ENCODE assay signal across 28 mouse cellular contexts in the genomic region with DNA sequence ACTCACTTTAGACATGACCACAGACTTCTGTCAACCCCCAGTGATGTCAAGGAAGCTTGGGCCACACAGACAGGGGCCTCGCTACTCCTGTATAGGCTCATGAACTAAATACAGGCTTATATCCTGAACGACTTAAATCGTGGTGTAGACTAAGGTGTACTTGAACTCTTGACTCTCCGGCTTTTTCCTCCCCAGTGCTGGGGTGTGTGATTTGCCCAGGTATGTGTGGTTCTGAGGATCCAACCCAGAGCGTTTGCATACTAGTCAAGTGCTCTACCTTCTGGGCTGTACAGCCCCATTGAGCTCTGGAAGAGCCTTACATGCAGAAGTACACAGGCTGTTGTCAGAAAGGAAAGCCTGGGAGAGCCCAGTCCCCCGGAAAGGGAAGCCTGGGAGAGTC.
A peak's percentile ranks its signal among the peaks of the same experiment; 100 is the strongest.
DNase-seq lines count a peak whose midpoint lies in the region; ATAC-seq and TF ChIP-seq lines count a peak whose summit lies in the region.
"Had no signal": no experiment of that assay in that cellular context is flagged by ENCODE, and none has a peak within 500 bp of the region (broad histone marks: within the 10 kb centered on the region; RNA-seq: fewer than 3 reads in every experiment).

No protein-coding gene starts in this region.

- no peak overlapping the region for H3K27ac ChIP-seq in kidney, adult 2 months (ENCODE audit: insufficient read depth, low read depth, low read length)
- H3K27ac ChIP-seq in kidney, postnatal 0 days: no peak overlapping the region
- no peak overlapping the region for H3K27ac ChIP-seq in kidney, embryonic 16.5 days (ENCODE audit: low read length)
- 0 out of 2 replicates have a peak overlapping the region, but pooled peaks have one; percentile 15 for H3K27ac ChIP-seq in limb, embryonic 13.5 days
- H3K27ac ChIP-seq in limb, embryonic 10.5 days: no peak overlapping the region
- peak overlapping the region; percentile 14; the same call in 1 of the 2 replicates for H3K27ac ChIP-seq in ES-E14 (ENCODE audit: insufficient read depth, low read depth, low read length, poor library complexity, severe bottlenecking)
- H3K27ac ChIP-seq: embryonic facial prominence, embryonic 12.5 days; embryonic facial prominence, embryonic 15.5 days; heart, adult 2 months; heart, embryonic 10.5 days; heart, embryonic 13.5 days; hindbrain, embryonic 14.5 days; hindbrain, postnatal 0 days had no signal

- H3K4me1 ChIP-seq in kidney, adult 2 months (ENCODE audit: control insufficient read depth, insufficient read depth, low read length): no peaks in the 10 kb centered on the region
- H3K4me1 ChIP-seq in kidney, postnatal 0 days (replicated peaks; ENCODE audit: insufficient read depth, low read length): no peaks in the 10 kb centered on the region
- H3K4me1 ChIP-seq in kidney, embryonic 16.5 days (ENCODE audit: insufficient read depth, low read length): 0 out of 2 replicates have a peak, but pooled peaks cover 3% of the 10 kb centered on the region
- peaks cover 16% of the 10 kb centered on the region for H3K4me1 ChIP-seq in limb, embryonic 13.5 days
- H3K4me1 ChIP-seq in limb, embryonic 10.5 days: no peaks in the 10 kb centered on the region
- H3K4me1 ChIP-seq in ES-E14 (ENCODE audit: control insufficient read depth in 2 of 2, insufficient read depth in 2 of 2, low read length in 2 of 2, poor library complexity in 1 of 2): peaks cover 2 to 11% of the 10 kb centered on the region in 2 experiments; a peak in 3 of 4 replicates
- H3K4me1 ChIP-seq: embryonic facial prominence, embryonic 12.5 days; heart, embryonic 10.5 days; heart, embryonic 13.5 days had no signal

- H3K36me3 ChIP-seq in kidney, adult 2 months (ENCODE audit: control insufficient read depth, insufficient read depth, low read length): no peaks in the 10 kb centered on the region
- no peaks in the 10 kb centered on the region for H3K36me3 ChIP-seq in kidney, postnatal 0 days (ENCODE audit: insufficient read depth, low read length)
- no peaks in the 10 kb centered on the region for H3K36me3 ChIP-seq in kidney, embryonic 16.5 days (ENCODE audit: insufficient read depth, low read length)
- H3K36me3 ChIP-seq in limb, embryonic 13.5 days: no peaks in the 10 kb centered on the region
- H3K36me3 ChIP-seq in limb, embryonic 10.5 days: no peaks in the 10 kb centered on the region
- no peaks in the 10 kb centered on the region; the same call in 1 of the 2 replicates for H3K36me3 ChIP-seq in ES-E14 (ENCODE audit: control insufficient read depth, insufficient read depth, low read length, poor library complexity, severe bottlenecking)
- H3K36me3 ChIP-seq: embryonic facial prominence, embryonic 12.5 days; embryonic facial prominence, embryonic 15.5 days; heart, embryonic 10.5 days; heart, embryonic 13.5 days had no signal

- H3K9ac ChIP-seq in kidney, postnatal 0 days (ENCODE audit: low read depth, low read length): no peak overlapping the region
- no peak overlapping the region for H3K9ac ChIP-seq in kidney, embryonic 16.5 days (replicated peaks; ENCODE audit: low read length)
- H3K9ac ChIP-seq in limb, embryonic 13.5 days: no peak overlapping the region
- H3K9ac ChIP-seq in ES-E14 (ENCODE audit: insufficient read depth, low read depth, low read length, poor library complexity, severe bottlenecking): peak overlapping the region; percentile 43; the same call in 1 of the 2 replicates
- H3K9ac ChIP-seq: embryonic facial prominence, embryonic 12.5 days; embryonic facial prominence, embryonic 15.5 days; forebrain, postnatal 0 days; heart, embryonic 13.5 days; hindbrain, embryonic 14.5 days had no signal

- 80% methylated on average over 6 of the region's 6 CpGs for WGBS in kidney, adult 2 months
- 75% methylated on average over 6 of the region's 6 CpGs for WGBS in kidney, postnatal 0 days
- 76% methylated on average over 6 of the region's 6 CpGs for WGBS in kidney, embryonic 16.5 days
- WGBS in limb, embryonic 13.5 days: 76% methylated on average over 6 of the region's 6 CpGs
- WGBS in limb, embryonic 10.5 days: 88% methylated on average over 6 of the region's 6 CpGs

- H3K4me3 ChIP-seq in kidney, adult 2 months (ENCODE audit: insufficient read depth, low read depth, low read length): no peak overlapping the region
- H3K4me3 ChIP-seq in kidney, postnatal 0 days (replicated peaks; ENCODE audit: low read depth, low read length): no peak overlapping the region
- no peak overlapping the region for H3K4me3 ChIP-seq in kidney, embryonic 16.5 days (ENCODE audit: low read length)
- H3K4me3 ChIP-seq in limb, embryonic 13.5 days: no peak overlapping the region
- no peak overlapping the region for H3K4me3 ChIP-seq in limb, embryonic 10.5 days
- no peak overlapping the region; a peak in 1 of 4 replicates for H3K4me3 ChIP-seq in ES-E14 (ENCODE audit: insufficient read depth in 1 of 2, low read depth in 1 of 2, low read length in 2 of 2, poor library complexity in 1 of 2, severe bottlenecking in 1 of 2)
- H3K4me3 ChIP-seq: embryonic facial prominence, embryonic 12.5 days; embryonic facial prominence, embryonic 15.5 days; heart, adult 2 months; heart, embryonic 10.5 days; heart, embryonic 13.5 days had no signal

- H3K9me3 ChIP-seq in kidney, postnatal 0 days (replicated peaks; ENCODE audit: low read length): 0 out of 2 replicates have a peak, but pooled peaks cover 3% of the 10 kb centered on the region
- peaks cover 24% of the 10 kb centered on the region for H3K9me3 ChIP-seq in kidney, embryonic 16.5 days (ENCODE audit: low read length)
- peaks cover 12% of the 10 kb centered on the region; the same call in 1 of the 2 replicates for H3K9me3 ChIP-seq in limb, embryonic 13.5 days
- H3K9me3 ChIP-seq in limb, embryonic 10.5 days (replicated peaks): no peaks in the 10 kb centered on the region
- no peaks in the 10 kb centered on the region for H3K9me3 ChIP-seq in ES-E14 (ENCODE audit: control insufficient read depth, insufficient read depth, low read depth, low read length)
- H3K9me3 ChIP-seq: embryonic facial prominence, embryonic 15.5 days; heart, embryonic 10.5 days had no signal

- ATAC-seq in kidney, postnatal 0 days (replicated peaks; ENCODE audit: low FRiP score, low read depth): no peak
- ATAC-seq in kidney, embryonic 16.5 days (ENCODE audit: low FRiP score, low TSS enrichment): no peak
- ATAC-seq in limb, embryonic 13.5 days (ENCODE audit: low FRiP score, low read depth): no peak
- ATAC-seq: forebrain, embryonic 14.5 days; forebrain, postnatal 0 days; hindbrain, postnatal 0 days had no signal

- H3K4me2 ChIP-seq in kidney, postnatal 0 days (ENCODE audit: low read length): 0 out of 2 replicates have a peak overlapping the region, but pooled peaks have one; percentile 30
- no peak overlapping the region for H3K4me2 ChIP-seq in kidney, embryonic 16.5 days (replicated peaks; ENCODE audit: low read depth, low read length)
- peak overlapping the region; percentile 34 for H3K4me2 ChIP-seq in limb, embryonic 13.5 days (replicated peaks)
- H3K4me2 ChIP-seq: embryonic facial prominence, embryonic 12.5 days; embryonic facial prominence, embryonic 15.5 days; heart, embryonic 13.5 days; hindbrain, embryonic 14.5 days had no signal

- H3K27me3 ChIP-seq in kidney, adult 2 months (replicated peaks; ENCODE audit: control insufficient read depth, insufficient read depth, low read length): no peaks in the 10 kb centered on the region
- H3K27me3 ChIP-seq in kidney, postnatal 0 days (ENCODE audit: insufficient read depth, low read length): no peaks in the 10 kb centered on the region
- no peaks in the 10 kb centered on the region for H3K27me3 ChIP-seq in kidney, embryonic 16.5 days (ENCODE audit: insufficient read depth, low read length)
- no peaks in the 10 kb centered on the region for H3K27me3 ChIP-seq in limb, embryonic 13.5 days
- no peaks in the 10 kb centered on the region for H3K27me3 ChIP-seq in limb, embryonic 10.5 days (ENCODE audit: low read depth, poor library complexity, severe bottlenecking)
- H3K27me3 ChIP-seq: CH12.LX; embryonic facial prominence, embryonic 12.5 days; embryonic facial prominence, embryonic 15.5 days; heart, embryonic 13.5 days had no signal

- no peak for TF ChIP-seq CTCF in kidney, adult 2 months (conservative IDR thresholded peaks at IDR 0.05; ENCODE audit: insufficient read depth, insufficient read length, low read depth, low read length)
- no peak for TF ChIP-seq CTCF in kidney, postnatal 0 days (IDR thresholded peaks at IDR 0.05; ENCODE audit: low read depth)

- no peak for TF ChIP-seq POLR2A in kidney, adult 2 months (IDR thresholded peaks at IDR 0.05; ENCODE audit: low read depth, low read length)

- in situ Hi-C loops in ES-E14 (cut with MboI; ENCODE audit: low sequenced_read_pairs in 2 of 2, unreplicated experiment in 2 of 2): no loop called here

- DNase-seq in kidney, adult 2 months: peak; percentile 39
- DNase-seq in kidney, postnatal 14 days: no peak
- DNase-seq in kidney, postnatal 0 days (ENCODE audit: low spot score): no peak
- no peak for DNase-seq in limb, embryonic 10.5 days (ENCODE audit: low spot score)
- DNase-seq in ES-E14 (ENCODE audit: low read depth, low spot score): no peak
- DNase-seq in retina, embryonic 14.5 days (ENCODE audit: low spot score): no peak
- DNase-seq: adrenal gland, postnatal 10 days; adrenal gland, postnatal 36 days; B cell, adult 2 months; cerebellum, adult 18-20 months; cerebellum, adult 9-10 months; cerebellum, postnatal 14 days; forebrain, postnatal 0 days; gastrocnemius, postnatal 10 days; gastrocnemius, postnatal 36 days; heart, adult 2 months; heart, postnatal 14 days; heart, postnatal 4 days had no signal

TF ChIP-seq in ES-E14, 5 proteins besides CTCF, POLR2A, EP300 and RAD21:
- TF ChIP-seq ZNF384 (IDR thresholded peaks at IDR 0.05; ENCODE audit: low read depth, low read length) (no peak), ZC3H11A (IDR thresholded peaks at IDR 0.05; ENCODE audit: borderline replicate concordance, low read depth, low read length) (no peak), MAFK (IDR thresholded peaks at IDR 0.05; ENCODE audit: insufficient read depth, low read depth, low read length) (no peak), CHD2 (IDR thresholded peaks at IDR 0.05; ENCODE audit: low read depth, low read length) (no peak), HCFC1 (IDR thresholded peaks at IDR 0.05; ENCODE audit: borderline replicate concordance, insufficient read depth, low read length) (no peak)

Comparison
In these comparisons a context has a peak if more than half of its experiments do, and no peak if none do; other contexts are left out.
1. H3K27ac ChIP-seq: peak in limb, embryonic 13.5 days (single experiment) and ES-E14 (single experiment); none in kidney, adult 2 months (single experiment), kidney, postnatal 0 days (single experiment), kidney, embryonic 16.5 days (single experiment) and limb, embryonic 10.5 days (single experiment).